Mouse (Mus musculus) olfactory bulb, adult 2 months (tissue): ENCODE measurements around the gene Tmem202.

Source experiments
- CTCF ChIP-seq: fragments of 200-500 bp; IDR thresholded peaks from 2 replicates; pipeline ENCODE4 v1.5.1; 2012; ENCODE audit warnings: low read depth, mild to moderate bottlenecking, low read length, moderate library complexity; ENCODE audit not compliant: insufficient read depth
- POLR2A ChIP-seq: fragments of 200-500 bp; IDR thresholded peaks from 2 replicates; pipeline ENCODE4 v1.6.1; 2012; ENCODE audit warnings: mild to moderate bottlenecking, low read depth, low read length, moderate library complexity; ENCODE audit not compliant: insufficient read depth

- no peak for TF ChIP-seq POLR2A
- no peak for TF ChIP-seq CTCF
Observed at GRCm38 (mm10) chr9:59517127-59517526, 22.5 kb downstream of the Tmem202 start.
